Mouse (Mus musculus) bone marrow macrophage, adult 2 months (primary cell): ENCODE measurements around the gene Stk40.

Source experiments
- CTCF ChIP-seq: IDR thresholded peaks from 2 replicates; pipeline ENCODE4 v1.5.1; 2012; ENCODE audit warnings: low read depth, mild to moderate bottlenecking, low read length, moderate library complexity
- POLR2A ChIP-seq: IDR thresholded peaks from 2 replicates; pipeline ENCODE4 v1.6.1; 2012; ENCODE audit warnings: mild to moderate bottlenecking, low read depth, low read length, borderline replicate concordance

DNA sequence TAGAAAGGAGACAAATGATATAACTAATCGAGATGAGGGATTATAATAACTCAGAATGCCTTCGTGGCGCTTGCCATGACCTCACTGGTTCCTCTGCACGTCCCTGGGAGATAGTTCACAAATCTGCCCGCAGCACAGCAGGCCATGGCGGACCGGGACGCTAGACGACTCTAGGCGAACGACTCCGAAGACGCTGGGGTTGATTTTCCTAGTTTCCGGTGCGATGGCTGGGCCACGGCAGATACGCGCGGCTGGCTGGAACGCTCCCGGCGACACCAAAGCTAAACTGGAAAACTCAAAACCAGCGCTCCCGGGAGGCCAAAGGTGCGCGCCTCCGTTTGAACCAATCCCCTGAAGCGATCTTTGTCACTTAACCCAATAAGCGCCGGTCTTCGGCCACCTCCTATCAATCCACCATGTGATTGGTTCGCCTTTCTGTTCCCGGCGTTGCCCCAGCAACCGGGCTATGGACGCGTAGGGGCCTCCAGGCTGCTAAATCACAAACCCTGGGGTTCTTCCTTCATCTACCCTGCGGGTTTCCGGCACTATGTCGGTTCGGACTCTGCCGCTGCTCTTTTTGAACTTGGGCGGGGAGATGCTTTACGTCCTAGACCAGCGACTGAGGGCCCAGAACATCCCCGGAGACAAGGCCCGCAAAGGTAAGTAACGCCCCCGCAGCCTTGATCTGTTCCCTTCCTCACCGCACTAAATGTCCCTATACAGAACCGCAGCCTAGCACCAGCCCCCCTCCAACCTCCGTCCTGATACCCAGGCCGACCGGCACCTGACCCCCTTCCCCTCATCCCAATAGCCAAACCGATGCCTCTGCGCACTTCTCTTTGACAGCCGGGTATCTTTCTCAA lies 45.4 kb upstream of the Stk40 start, which contains the start of gene Oscp1:
- no peak for TF ChIP-seq CTCF
- no peak for TF ChIP-seq POLR2A
